Mouse (Mus musculus) midbrain, embryonic 14.5 days (tissue): ENCODE results near the gene Bcl2l2. TPM values are rescaled to one million over a fixed set of nuclear protein-coding genes. Genes with fewer than 3 reads are reported as not detected.

Source experiments
- ATAC-seq: fragments of 200-750 bp; cut with Nextera tagmentation; 2 replicates; pipeline ENCODE4 v1.8.0; 2017; ENCODE audit warnings: moderate number of reproducible peaks, moderate library complexity; ENCODE audit not compliant: low FRiP score, low TSS enrichment
- DNase-seq: peaks from one replicate; pipeline ENCODE4 v3.0.0-alpha.2; 2015
- H3K27ac ChIP-seq: fragments of 300-500 bp; sonication (generic); replicated peaks from 2 replicates; pipeline ENCODE4 v1.5.1; 2014; ENCODE audit warnings: mild to moderate bottlenecking, low read depth, low read length, moderate library complexity
- H3K27me3 ChIP-seq: fragments of 300-500 bp; sonication (generic); 2 replicates; pipeline ENCODE4 v1.6.1; 2014; ENCODE audit warnings: low read length, control low read depth, mixed read lengths; ENCODE audit not compliant: control insufficient read depth, insufficient read depth
- H3K36me3 ChIP-seq: fragments of 300-500 bp; sonication (generic); 2 replicates; pipeline ENCODE4 v1.6.1; 2014; ENCODE audit warnings: low read length, control low read depth; ENCODE audit not compliant: control insufficient read depth, insufficient read depth
- H3K4me1 ChIP-seq: fragments of 300-500 bp; sonication (generic); 2 replicates; pipeline ENCODE4 v1.6.1; 2014; ENCODE audit warnings: mild to moderate bottlenecking, antibody characterized with exemption, low read length, control low read depth; ENCODE audit not compliant: control insufficient read depth, insufficient read depth
- H3K4me2 ChIP-seq: fragments of 300-500 bp; sonication (generic); 2 replicates; pipeline ENCODE4 v1.6.1; 2014; ENCODE audit warnings: mild to moderate bottlenecking, low read length, moderate library complexity
- H3K4me3 ChIP-seq: fragments of 300-500 bp; sonication (generic); replicated peaks from 2 replicates; pipeline ENCODE4 v1.5.1; 2014; ENCODE audit warnings: low read depth, low read length
- H3K9ac ChIP-seq: fragments of 300-500 bp; sonication (generic); replicated peaks from 2 replicates; pipeline ENCODE4 v1.6.1; 2014; ENCODE audit warnings: mild to moderate bottlenecking, low read length, moderate library complexity
- H3K9me3 ChIP-seq: fragments of 300-500 bp; sonication (generic); 2 replicates; pipeline ENCODE4 v1.6.1; 2016; ENCODE audit warnings: low read length, control low read depth, mixed read lengths; ENCODE audit not compliant: control insufficient read depth
- WGBS: fragments of 180-500 bp; shearing (Covaris S2); extraction: QIAGEN DNeasy Blood & Tissue Kit; methylation state at CpG from one replicate; pipeline ENCODE4 v1.1.7; 2014; 5-methylcytosine and 5-hydroxymethylcytosine counted together
- polyA plus RNA-seq: library from polyadenylated mRNA; unstranded; fragments of >200 nt; fragmentation: Nextera tagmentation; extraction: Ambion mirVana; gene quantifications from 2 replicates; pipeline ENCODE4 v1.2.1, GENCODE M21; 2014

Gene Bcl2l2
- polyA plus RNA-seq, 1 experiment from 2014 or later, result 5.8 TPM

DNA sequence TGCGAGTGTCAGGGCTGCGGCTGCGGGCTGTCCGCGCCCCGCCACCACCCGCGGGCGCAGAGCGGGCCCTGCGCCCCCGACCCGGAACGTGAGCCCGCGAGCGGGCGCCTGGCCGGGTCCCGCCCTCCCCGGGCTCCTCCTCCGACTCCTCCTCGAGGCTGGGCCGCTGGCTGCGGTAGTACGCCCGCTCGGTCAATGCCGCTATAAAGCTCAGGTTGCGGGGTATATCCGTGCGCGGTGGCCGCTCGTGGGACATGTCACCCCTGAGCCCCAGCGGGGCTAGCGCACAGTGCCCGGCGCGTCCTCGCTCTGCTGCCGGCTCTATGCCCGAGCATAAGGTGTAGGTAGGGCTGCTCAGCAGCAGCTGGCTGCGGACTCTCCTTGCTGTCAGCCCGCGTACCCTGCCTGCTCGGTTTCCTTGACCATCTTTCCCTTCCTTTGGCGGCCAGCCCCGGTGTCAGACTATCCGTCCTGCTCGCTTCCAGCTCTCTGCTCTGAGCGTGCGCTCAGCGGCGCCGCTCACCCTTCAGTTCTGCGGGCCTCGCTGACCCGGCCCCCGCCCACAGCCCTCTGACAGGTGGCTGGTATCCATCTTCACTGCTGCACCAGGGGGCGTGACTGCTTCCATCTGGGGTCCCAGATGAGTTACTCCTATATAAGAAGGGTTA, 6.0 kb upstream of the Bcl2l2 start, which contains the start of gene Ppp1r3e:
TSS of gene Ppp1r3e (minus strand) at position 503 of the 668 bp plus-strand sequence.
- Histone ChIP-seq H3K27ac (peak within 1 kb of the TSS; percentile 95), H3K9ac (peak within 1 kb of the TSS; percentile 91), H3K36me3 (no peaks in the 10 kb centered on the region), H3K27me3 (no peaks in the 10 kb centered on the region), H3K4me1 (peaks cover 7% of the 10 kb centered on the region), H3K4me3 (peak within 1 kb of the TSS; percentile 72), H3K9me3 (no peaks in the 10 kb centered on the region), H3K4me2 (peak within 1 kb of the TSS; percentile 97)
- WGBS, result under 1% methylated on average over 60 of the region's 61 CpGs
- peak; percentile 73 for ATAC-seq
- DNase-seq, result peak; percentile 78

DNA sequence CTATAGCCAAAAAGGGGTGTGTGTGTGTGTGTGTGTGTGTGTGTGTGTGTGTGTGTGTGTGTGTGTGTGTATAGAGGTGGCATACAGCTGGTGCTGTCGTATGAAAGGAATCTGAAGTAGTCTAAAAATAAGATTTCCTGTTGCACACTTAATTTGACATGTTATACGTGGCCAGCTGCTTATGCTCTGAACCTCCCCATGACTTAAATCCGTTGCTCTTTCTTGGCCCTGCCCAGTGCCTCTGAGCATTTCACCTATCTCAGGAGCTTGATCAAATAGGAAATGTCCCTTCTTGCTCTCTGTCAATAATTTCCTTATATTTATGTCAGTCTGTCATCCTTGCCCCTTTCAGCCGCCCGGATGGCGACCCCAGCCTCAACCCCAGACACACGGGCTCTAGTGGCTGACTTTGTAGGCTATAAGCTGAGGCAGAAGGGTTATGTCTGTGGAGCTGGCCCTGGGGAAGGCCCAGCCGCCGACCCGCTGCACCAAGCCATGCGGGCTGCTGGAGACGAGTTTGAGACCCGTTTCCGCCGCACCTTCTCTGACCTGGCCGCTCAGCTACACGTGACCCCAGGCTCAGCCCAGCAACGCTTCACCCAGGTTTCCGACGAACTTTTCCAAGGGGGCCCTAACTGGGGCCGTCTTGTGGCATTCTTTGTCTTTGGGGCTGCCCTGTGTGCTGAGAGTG, 990 bp downstream of the Bcl2l2 start:
- ATAC-seq, result no peak
- 29% methylated on average over 21 of the region's 21 CpGs for WGBS

DNA sequence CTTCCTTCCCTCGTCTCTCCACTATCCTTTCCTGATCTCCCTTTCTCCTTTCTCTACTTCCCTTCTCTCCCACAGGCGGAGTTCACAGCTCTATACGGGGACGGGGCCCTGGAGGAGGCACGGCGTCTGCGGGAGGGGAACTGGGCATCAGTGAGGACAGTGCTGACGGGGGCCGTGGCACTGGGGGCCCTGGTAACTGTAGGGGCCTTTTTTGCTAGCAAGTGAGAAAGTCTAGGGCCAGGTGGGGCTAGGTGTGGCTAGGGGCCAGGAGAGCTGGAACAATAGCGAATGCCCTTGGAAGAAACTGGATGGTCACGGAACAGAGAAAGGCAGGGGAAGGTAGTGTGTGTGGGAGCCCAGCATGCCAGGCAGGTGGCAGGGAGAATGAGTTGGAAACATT, 2.1 kb downstream of the Bcl2l2 start:
- Histone ChIP-seq H3K27me3 (no peaks in the 10 kb centered on the region), H3K27ac (no peak overlapping the region), H3K4me1 (peaks cover 16% of the 10 kb centered on the region), H3K4me2 (peak overlapping the region; percentile 74; the same call in 1 of the 2 replicates), H3K36me3 (0 out of 2 replicates have a peak, but pooled peaks cover 13% of the 10 kb centered on the region), H3K9me3 (no peaks in the 10 kb centered on the region), H3K4me3 (no peak overlapping the region), H3K9ac (0 out of 2 replicates have a peak overlapping the region, but pooled peaks have one; percentile 14)
- ATAC-seq (no peak), DNase-seq (no peak)
- 93% methylated on average over 11 of the region's 11 CpGs for WGBS

More for the DNA sequence above, 990 bp downstream of the Bcl2l2 start:
- Histone ChIP-seq H3K27me3 (no peaks in the 10 kb centered on the region), H3K27ac (peak overlapping the region; percentile 90), H3K9ac (peak overlapping the region; percentile 84), H3K9me3 (no peaks in the 10 kb centered on the region), H3K4me2 (peak overlapping the region; percentile 74), H3K4me3 (peak overlapping the region; percentile 68), H3K4me1 (peaks cover 16% of the 10 kb centered on the region), H3K36me3 (0 out of 2 replicates have a peak, but pooled peaks cover 13% of the 10 kb centered on the region)
- no peak for DNase-seq

DNA sequence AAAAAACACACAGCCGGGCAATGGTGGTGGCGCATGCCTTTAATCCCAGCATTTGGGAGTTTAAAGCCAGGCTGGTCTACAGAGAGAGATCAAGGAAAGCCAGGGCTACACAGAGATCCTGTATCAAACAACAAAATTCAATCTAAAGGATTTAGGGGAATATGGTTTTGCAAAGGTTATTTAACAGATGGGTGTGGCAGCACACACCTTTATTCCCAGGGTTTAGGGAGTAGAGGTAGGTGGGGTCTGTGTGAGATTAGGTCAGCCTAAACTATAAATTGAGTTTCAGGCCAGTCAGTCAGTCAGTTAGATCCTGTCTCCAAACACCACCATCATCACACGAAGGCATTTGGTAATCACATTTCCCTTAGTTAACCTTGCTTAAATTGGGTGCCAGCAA, 9.0 kb downstream of the Bcl2l2 start, which contains the start of gene Pabpn1:
TSS of gene Pabpn1 (plus strand) at position 301 of the 400 bp plus-strand sequence.
- Histone ChIP-seq H3K4me3 (peak within 1 kb of the TSS; percentile 35), H3K36me3 (peaks cover 18% of the 10 kb centered on the region), H3K9me3 (no peaks in the 10 kb centered on the region), H3K27ac (peak within 1 kb of the TSS; percentile 77), H3K9ac (no peak within 1 kb of the TSS), H3K4me1 (peaks cover 11% of the 10 kb centered on the region), H3K4me2 (peak within 1 kb of the TSS; percentile 40), H3K27me3 (no peaks in the 10 kb centered on the region)
- 94% methylated on average over 3 of the region's 3 CpGs for WGBS
- no peak for ATAC-seq
- DNase-seq, result no peak

DNA sequence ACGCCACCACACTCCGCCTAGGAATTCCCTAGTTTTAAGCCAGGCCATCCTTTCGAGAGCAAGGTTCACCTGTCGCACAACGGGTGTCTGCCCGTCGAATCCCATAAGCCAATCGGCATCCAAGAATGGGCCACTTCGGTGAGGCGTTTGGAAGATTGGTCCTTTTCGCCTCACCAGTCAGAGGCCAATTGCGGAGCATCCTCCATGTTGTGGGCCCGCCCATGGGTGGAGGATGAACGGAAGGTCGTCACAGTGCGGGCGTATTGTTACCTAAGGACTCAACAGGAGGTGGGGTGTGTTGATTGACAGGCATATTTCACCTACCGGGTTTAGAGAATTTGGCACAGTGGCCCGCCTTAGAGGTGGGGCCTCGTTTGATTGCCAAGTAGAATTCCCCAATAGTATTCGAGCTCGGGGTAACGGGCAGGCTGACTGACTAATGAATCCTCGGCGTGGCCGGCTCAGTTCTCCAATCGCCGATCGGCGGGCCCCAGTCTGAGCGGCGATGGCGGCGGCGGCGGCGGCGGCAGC, 10.5 kb downstream of the Bcl2l2 start:
- ATAC-seq (peak; percentile 99), DNase-seq (peak; percentile 99)
- WGBS, result under 1% methylated on average over 38 of the region's 38 CpGs
- peak overlapping the region; percentile 96 for H3K27ac ChIP-seq
- peak overlapping the region; percentile 40 for H3K4me2 ChIP-seq
- H3K4me1 ChIP-seq, result peaks cover 11% of the 10 kb centered on the region
- peak overlapping the region; percentile 98 for H3K9ac ChIP-seq
- no peaks in the 10 kb centered on the region for H3K9me3 ChIP-seq
- peaks cover 31% of the 10 kb centered on the region for H3K36me3 ChIP-seq
- no peaks in the 10 kb centered on the region for H3K27me3 ChIP-seq
- peak overlapping the region; percentile 97 for H3K4me3 ChIP-seq

DNA sequence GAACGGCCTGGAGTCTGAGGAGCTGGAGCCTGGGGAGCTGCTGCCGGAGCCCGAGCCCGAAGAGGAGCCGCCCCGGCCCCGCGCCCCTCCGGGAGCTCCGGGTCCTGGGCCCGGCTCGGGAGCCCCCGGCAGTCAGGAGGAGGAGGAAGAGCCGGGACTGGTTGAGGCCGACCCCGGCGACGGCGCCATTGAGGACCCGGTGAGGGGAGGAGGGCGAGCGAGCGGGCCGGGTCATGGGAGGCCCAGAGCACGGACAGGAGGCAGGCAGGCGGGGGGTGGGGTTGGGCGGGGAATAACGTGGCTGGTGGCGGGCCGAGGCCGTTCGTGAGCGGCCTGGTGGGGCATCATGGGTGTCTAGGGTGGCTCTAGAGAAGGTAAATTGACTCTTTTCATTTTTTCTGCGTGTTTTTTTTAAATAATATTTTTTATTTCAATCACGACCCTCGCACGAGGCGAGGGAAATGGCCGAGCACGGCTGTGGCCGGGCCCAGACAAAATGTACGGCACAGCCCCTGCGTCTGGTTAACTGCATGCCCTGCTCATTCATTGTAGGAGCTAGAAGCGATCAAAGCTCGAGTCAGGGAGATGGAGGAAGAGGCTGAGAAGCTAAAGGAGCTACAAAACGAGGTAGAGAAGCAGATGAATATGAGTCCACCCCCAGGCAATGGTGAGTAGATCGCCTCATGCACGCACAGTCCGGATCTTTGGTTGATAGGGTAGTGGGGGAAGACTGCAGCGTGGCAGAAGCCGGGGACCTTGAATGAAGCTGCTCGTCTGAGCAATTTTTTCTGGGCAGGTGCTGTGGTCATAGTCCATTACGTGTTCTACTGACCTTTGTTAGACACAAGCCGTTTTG, 11.3 kb downstream of the Bcl2l2 start:
- peak overlapping the region; percentile 97 for H3K4me3 ChIP-seq
- peak; percentile 69 for DNase-seq
- H3K27me3 ChIP-seq, result no peaks in the 10 kb centered on the region
- peak overlapping the region; percentile 96 for H3K27ac ChIP-seq
- peak; percentile 51 for ATAC-seq
- peak overlapping the region; percentile 98 for H3K9ac ChIP-seq
- H3K9me3 ChIP-seq, result no peaks in the 10 kb centered on the region
- peak overlapping the region; percentile 55 for H3K4me2 ChIP-seq
- H3K4me1 ChIP-seq, result peaks cover 11% of the 10 kb centered on the region
- WGBS, result under 1% methylated on average over 54 of the region's 54 CpGs
- peaks cover 39% of the 10 kb centered on the region for H3K36me3 ChIP-seq

DNA sequence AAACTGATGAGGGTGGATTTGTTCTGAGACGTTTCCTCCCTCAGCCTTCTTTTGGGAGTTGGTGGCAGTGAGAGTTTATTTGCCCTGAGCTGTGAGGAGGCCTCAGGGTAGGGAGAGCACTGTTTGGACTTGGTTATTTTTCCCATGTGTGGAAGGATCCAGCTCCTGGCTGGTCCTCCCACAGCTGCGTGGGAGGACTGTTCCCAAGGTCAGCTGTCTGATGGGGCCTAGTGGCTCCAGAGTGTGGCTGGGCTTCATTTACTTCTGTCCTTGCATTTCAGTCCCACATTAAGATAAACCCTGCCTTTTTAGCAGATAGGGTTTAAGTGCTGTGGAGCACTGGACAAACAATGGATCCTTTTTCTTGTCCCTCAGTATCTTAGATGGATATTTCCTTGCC, 14.3 kb downstream of the Bcl2l2 start:
- Histone ChIP-seq H3K9ac (no peak overlapping the region), H3K36me3 (peaks cover 40% of the 10 kb centered on the region), H3K4me2 (no peak overlapping the region), H3K4me3 (no peak overlapping the region), H3K9me3 (no peaks in the 10 kb centered on the region), H3K4me1 (peaks cover 11% of the 10 kb centered on the region), H3K27ac (no peak overlapping the region), H3K27me3 (no peaks in the 10 kb centered on the region)
- DNase-seq (no peak), ATAC-seq (no peak)
- 79% methylated on average over 2 of the region's 2 CpGs for WGBS

DNA sequence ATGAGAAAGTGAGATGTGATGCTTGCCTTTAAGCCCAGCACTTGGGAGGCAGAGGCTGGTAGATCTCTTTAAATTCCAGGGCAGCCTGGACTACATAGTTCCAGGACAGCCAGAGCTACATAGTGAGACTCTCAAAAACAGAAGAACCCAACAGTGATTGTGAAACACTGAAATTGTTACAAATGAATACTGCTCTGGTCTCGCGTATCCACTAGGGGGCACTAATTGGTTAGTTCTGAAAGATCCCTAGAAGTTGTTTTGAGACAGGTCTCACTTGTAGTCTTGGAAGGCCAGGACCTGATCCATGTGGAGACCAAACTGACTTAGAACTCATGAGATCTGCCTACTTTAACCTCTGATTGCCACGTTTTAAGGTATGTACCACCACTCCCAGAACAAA, 17.2 kb downstream of the Bcl2l2 start:
- H3K9ac ChIP-seq, result no peak overlapping the region

More for the DNA sequence above, 17.2 kb downstream of the Bcl2l2 start:
- H3K4me2 ChIP-seq, result no peak overlapping the region
- 0 out of 2 replicates have a peak overlapping the region, but pooled peaks have one; percentile 1 for H3K27ac ChIP-seq
- no peaks in the 10 kb centered on the region for H3K27me3 ChIP-seq
- 0% methylated on average over 3 of the region's 3 CpGs for WGBS
- DNase-seq, result peak; percentile 94
- H3K4me3 ChIP-seq, result no peak overlapping the region
- peaks cover 7% of the 10 kb centered on the region for H3K4me1 ChIP-seq
- H3K36me3 ChIP-seq, result peaks cover 47% of the 10 kb centered on the region
- peak; percentile 66; the same call in 1 of the 2 replicates for ATAC-seq
- no peaks in the 10 kb centered on the region for H3K9me3 ChIP-seq
